Mouse (Mus musculus) heart, embryonic 14.5 days (tissue): ENCODE measurements around the gene Ada. TPM values are rescaled to one million over a fixed set of nuclear protein-coding genes. Genes with fewer than 3 reads are reported as not detected.

Experiments used
- ATAC-seq: fragments of 200-750 bp; cut with Nextera tagmentation; 2 replicates; pipeline ENCODE4 v1.8.0; 2017; ENCODE audit warnings: low read depth, moderate TSS enrichment; ENCODE audit not compliant: insufficient number of reproducible peaks, insufficient read depth, low FRiP score
- H3K27ac ChIP-seq, 2 experiments: fragments of 200-500 bp in 1 of 2; fragments of 300-500 bp in 1 of 2; sonication (generic) in 1 of 2; replicated peaks in 1 of 2; 2 replicates each; pipeline ENCODE4 v1.5.1; 2012 to 2014; ENCODE audit warnings: low read depth in 2 of 2, low read length in 2 of 2, control low read depth in 1 of 2, mild to moderate bottlenecking in 1 of 2, mixed read lengths in 1 of 2; ENCODE audit not compliant: control insufficient read depth in 1 of 2, insufficient read depth in 1 of 2
- H3K27me3 ChIP-seq: fragments of 300-500 bp; sonication (generic); 2 replicates; pipeline ENCODE4 v1.6.1; 2014; ENCODE audit warnings: mild to moderate bottlenecking, low read length, control low read depth; ENCODE audit not compliant: control insufficient read depth, insufficient read depth
- H3K36me3 ChIP-seq: fragments of 300-500 bp; sonication (generic); 2 replicates; pipeline ENCODE4 v1.6.1; 2014; ENCODE audit warnings: mild to moderate bottlenecking, control low read depth, low read length, mixed read lengths; ENCODE audit not compliant: control insufficient read depth, insufficient read depth
- H3K4me1 ChIP-seq, 2 experiments: fragments of 200-500 bp in 1 of 2; fragments of 300-500 bp in 1 of 2; sonication (generic) in 1 of 2; 2 replicates each; pipeline ENCODE4 v1.6.1; 2012 to 2014; ENCODE audit warnings: low read length in 2 of 2, control low read depth in 1 of 2, mixed read lengths in 1 of 2; ENCODE audit not compliant: control insufficient read depth in 2 of 2, insufficient read depth in 2 of 2
- H3K4me2 ChIP-seq: fragments of 300-500 bp; sonication (generic); 2 replicates; pipeline ENCODE4 v1.6.1; 2014; ENCODE audit warnings: mild to moderate bottlenecking, low read length
- H3K4me3 ChIP-seq, 2 experiments: fragments of 200-500 bp in 1 of 2; fragments of 300-500 bp in 1 of 2; sonication (generic) in 1 of 2; 2 replicates each; pipeline ENCODE4 v1.5.1; 2012 to 2014; ENCODE audit warnings: low read length in 2 of 2, mild to moderate bottlenecking in 2 of 2, control low read depth in 1 of 2, low read depth in 1 of 2, moderate library complexity in 1 of 2; ENCODE audit not compliant: control insufficient read depth in 1 of 2, insufficient read depth in 1 of 2
- H3K9ac ChIP-seq: fragments of 300-500 bp; sonication (generic); 2 replicates; pipeline ENCODE4 v1.6.1; 2014; ENCODE audit warnings: mild to moderate bottlenecking, low read length
- H3K9me3 ChIP-seq: fragments of 300-500 bp; sonication (generic); 2 replicates; pipeline ENCODE4 v1.6.1; 2016; ENCODE audit warnings: low read length, control low read depth; ENCODE audit not compliant: control insufficient read depth
- WGBS: fragments of 180-500 bp; shearing (Covaris S2); extraction: QIAGEN DNeasy Blood & Tissue Kit; methylation state at CpG from one replicate; pipeline ENCODE4 v1.1.7; 2014; 5-methylcytosine and 5-hydroxymethylcytosine counted together
- polyA plus RNA-seq: library from polyadenylated mRNA; unstranded; fragments of >200 nt; fragmentation: Nextera tagmentation; extraction: Ambion mirVana; gene quantifications from 2 replicates; pipeline ENCODE4 v1.2.1, GENCODE M21; 2014

Gene Ada
- polyA plus RNA-seq, 1 experiment from 2014 or later, result 4.0 TPM

DNA sequence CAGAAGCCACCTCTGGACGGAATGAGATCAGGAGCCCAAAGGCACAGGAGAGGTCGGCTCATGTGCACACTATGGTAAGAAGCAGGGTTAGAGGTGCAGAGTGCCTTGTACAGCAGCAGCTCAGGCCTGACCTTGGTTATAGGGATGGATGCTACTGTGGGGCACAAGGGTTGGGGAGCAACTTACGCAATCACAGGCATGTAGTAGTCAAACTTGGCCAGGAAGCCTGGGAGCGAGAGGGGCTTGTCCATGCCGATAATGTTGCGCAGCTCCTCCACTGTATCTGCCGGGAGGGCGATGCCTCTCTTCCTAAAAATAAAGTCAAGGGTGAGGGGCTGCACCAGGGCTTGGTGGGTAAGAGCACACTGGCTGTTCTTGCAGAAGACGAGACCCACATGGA lies 14.9 kb downstream of the Ada start:
- H3K4me3 ChIP-seq, result no peak overlapping the region
- no peak for ATAC-seq
- WGBS, result 75% methylated on average over 9 of the region's 9 CpGs
- no peak overlapping the region for H3K4me2 ChIP-seq
- H3K9ac ChIP-seq, result no peak overlapping the region
- peaks cover 15 to 24% of the 10 kb centered on the region in 2 experiments for H3K4me1 ChIP-seq
- no peaks in the 10 kb centered on the region for H3K27me3 ChIP-seq
- no peak overlapping the region for H3K27ac ChIP-seq
- H3K9me3 ChIP-seq, result no peaks in the 10 kb centered on the region
- H3K36me3 ChIP-seq, result peaks cover 20% of the 10 kb centered on the region

DNA sequence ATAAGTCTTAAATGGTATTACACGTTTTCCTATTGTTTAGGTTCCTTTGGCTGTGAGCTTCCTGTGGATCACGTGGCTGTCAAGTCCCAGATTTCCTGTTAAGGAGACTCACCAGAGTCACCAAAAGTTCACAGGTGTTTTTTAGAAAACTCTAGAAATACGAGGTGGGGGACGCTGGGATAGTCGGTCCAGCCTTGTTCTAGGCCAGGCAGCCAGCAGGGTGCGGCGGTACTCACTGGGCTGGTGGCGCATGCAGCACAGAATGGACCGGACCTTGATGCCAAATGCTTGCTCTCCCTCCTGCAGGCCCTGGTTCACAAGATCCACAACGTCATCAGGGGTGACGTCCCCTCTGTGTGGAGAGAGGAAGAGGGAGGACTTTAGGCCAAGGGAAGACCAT lies 18.0 kb downstream of the Ada start:
- H3K4me2 ChIP-seq, result no peak overlapping the region
- H3K4me1 ChIP-seq, result peaks cover 15 to 24% of the 10 kb centered on the region in 2 experiments
- no peak overlapping the region for H3K9ac ChIP-seq
- no peak overlapping the region for H3K4me3 ChIP-seq
- no peaks in the 10 kb centered on the region for H3K27me3 ChIP-seq
- peaks cover 43% of the 10 kb centered on the region for H3K36me3 ChIP-seq
- no peak overlapping the region for H3K27ac ChIP-seq
- 87% methylated on average over 11 of the region's 11 CpGs for WGBS
- H3K9me3 ChIP-seq, result no peaks in the 10 kb centered on the region
- ATAC-seq, result no peak

- Histone ChIP-seq H3K36me3 (peaks cover 78% of the 10 kb centered on the region), H3K4me3 (no peak overlapping the region), H3K27me3 (no peaks in the 10 kb centered on the region), H3K4me2 (no peak overlapping the region), H3K9ac (no peak overlapping the region), H3K4me1 (0 out of 4 replicates have a peak, but pooled peaks cover 0 to 4% of the 10 kb centered on the region in 2 experiments), H3K27ac (no peak overlapping the region), H3K9me3 (no peaks in the 10 kb centered on the region)
- ATAC-seq, result no peak
- 78% methylated on average over 4 of the region's 4 CpGs for WGBS
These were observed 21.7 kb downstream of the Ada start for GRCm38 (mm10) chr2:163728300-163728699.

DNA sequence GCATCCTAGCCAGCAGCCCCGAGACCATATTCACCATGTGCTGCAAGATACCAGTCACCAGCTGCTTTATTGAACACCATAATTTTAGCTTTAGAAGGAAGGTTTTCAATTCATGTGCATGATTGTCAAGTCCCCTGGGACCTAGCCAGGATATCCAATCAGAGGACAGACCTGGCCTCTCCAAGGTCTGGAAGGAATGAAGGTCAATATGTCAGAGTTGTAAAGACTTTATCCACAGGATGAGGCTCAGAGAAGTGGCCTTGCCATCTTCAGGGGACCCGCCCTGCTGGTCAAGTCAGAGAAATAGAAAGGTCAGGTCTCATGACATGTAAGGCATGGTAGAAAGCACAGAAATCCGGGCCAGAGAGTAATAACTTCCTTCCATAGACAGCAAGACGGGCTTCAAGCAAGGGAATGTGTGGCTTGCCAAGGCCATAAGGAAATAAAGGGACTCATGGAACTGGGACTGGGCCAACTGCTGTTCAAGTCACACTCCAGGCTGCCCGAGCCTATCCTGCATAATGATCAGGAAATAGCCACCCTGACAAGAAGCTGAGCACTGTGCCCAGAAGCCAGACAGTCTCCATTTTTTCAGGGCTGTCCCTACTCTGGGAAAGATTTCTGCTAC lies 23.2 kb downstream of the Ada start:
- no peaks in the 10 kb centered on the region for H3K9me3 ChIP-seq
- no peak overlapping the region for H3K9ac ChIP-seq
- ATAC-seq, result no peak
- 61% methylated on average over 5 of the region's 5 CpGs for WGBS
- H3K4me2 ChIP-seq, result no peak overlapping the region
- no peak overlapping the region for H3K4me3 ChIP-seq
- no peak overlapping the region; a peak in 1 of 4 replicates for H3K27ac ChIP-seq
- H3K4me1 ChIP-seq, result peaks cover 4 to 14% of the 10 kb centered on the region in 2 experiments; a peak in 2 of 4 replicates
- peaks cover 77% of the 10 kb centered on the region for H3K36me3 ChIP-seq
- no peaks in the 10 kb centered on the region for H3K27me3 ChIP-seq

- H3K9ac ChIP-seq, result no peak overlapping the region
- peak overlapping the region; percentile 30 to 50; a peak in 2 of 4 replicates for H3K27ac ChIP-seq
- no peak overlapping the region for H3K4me3 ChIP-seq
- 64% methylated on average over 7 of the region's 7 CpGs for WGBS
- ATAC-seq, result peak; percentile 64
- H3K9me3 ChIP-seq, result no peaks in the 10 kb centered on the region
- peaks cover 12 to 28% of the 10 kb centered on the region in 2 experiments for H3K4me1 ChIP-seq
- H3K4me2 ChIP-seq, result no peak overlapping the region
- H3K27me3 ChIP-seq, result no peaks in the 10 kb centered on the region
- peaks cover 60% of the 10 kb centered on the region for H3K36me3 ChIP-seq
These were observed 27.5 kb downstream of the Ada start for GRCm38 (mm10) chr2:163722550-163722949.

DNA sequence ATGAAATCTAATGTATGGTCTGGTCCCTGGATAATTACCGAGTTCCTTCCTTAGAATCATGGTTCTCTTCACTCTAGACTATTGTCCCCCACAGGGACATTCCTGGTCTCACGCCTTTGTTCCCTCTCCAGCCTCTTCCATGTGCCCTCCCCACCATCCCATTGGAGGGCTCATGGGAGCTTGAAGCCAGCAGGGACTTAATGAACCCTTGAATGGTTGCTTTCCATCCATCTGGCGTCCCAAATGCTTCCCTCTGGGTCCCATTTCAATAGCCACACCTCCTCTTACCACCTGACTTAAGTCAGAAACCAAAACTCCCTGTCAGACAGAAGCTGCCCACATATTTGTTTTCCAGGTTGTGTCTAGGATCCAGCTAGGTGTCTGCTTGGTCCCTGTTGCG lies 30.4 kb downstream of the Ada start:
- peaks cover 25 to 42% of the 10 kb centered on the region in 2 experiments for H3K4me1 ChIP-seq
- H3K9me3 ChIP-seq, result no peaks in the 10 kb centered on the region
- 55% methylated on average over 4 of the region's 4 CpGs for WGBS
- H3K4me3 ChIP-seq, result no peak overlapping the region
- H3K9ac ChIP-seq, result peak overlapping the region; percentile 7; the same call in 1 of the 2 replicates
- peak overlapping the region in 1 of 2 experiments; percentile 72; a peak in 1 of 4 replicates for H3K27ac ChIP-seq
- ATAC-seq, result no peak
- H3K27me3 ChIP-seq, result no peaks in the 10 kb centered on the region
- H3K4me2 ChIP-seq, result no peak overlapping the region
- peaks cover 32% of the 10 kb centered on the region for H3K36me3 ChIP-seq

DNA sequence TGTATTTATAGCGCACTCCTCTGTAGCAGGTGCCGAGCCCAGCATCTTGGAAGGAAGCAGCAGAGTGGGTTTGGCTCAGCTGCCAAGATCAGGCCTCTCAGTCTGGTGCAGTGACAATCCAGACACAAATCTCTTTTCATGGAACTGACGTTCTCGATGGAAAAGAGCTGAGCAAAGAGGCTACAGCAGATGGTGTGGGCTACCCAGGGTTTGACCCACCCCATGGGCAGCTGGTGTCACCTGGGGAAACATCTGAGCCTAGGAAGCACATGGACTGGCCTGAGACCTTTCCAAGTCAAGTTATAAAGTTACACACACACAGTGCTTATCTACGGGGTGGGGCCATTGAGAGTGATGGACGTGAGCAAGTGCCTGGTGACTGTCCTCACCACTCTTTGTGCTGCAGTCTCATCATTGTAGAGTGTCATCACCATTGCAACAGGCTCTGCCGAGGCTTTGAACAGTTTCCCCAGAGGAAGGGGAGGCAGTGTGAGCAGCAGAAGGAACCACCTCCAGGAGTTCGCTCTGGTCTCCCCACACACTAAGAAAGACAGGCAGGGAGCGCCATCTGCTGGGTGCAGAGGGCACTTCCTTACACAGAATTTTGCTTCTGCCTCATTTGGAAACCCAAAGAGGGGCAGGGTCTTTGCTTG lies 31.0 kb downstream of the Ada start:
- WGBS, result 19% methylated on average over 9 of the region's 9 CpGs
- Histone ChIP-seq H3K27me3 (no peaks in the 10 kb centered on the region), H3K9me3 (no peaks in the 10 kb centered on the region), H3K36me3 (peaks cover 26% of the 10 kb centered on the region), H3K4me2 (peak overlapping the region; percentile 16), H3K4me1 (peaks cover 25 to 42% of the 10 kb centered on the region in 2 experiments), H3K4me3 (no peak overlapping the region), H3K9ac (peak overlapping the region; percentile 38; the same call in 1 of the 2 replicates), H3K27ac (peak overlapping the region; percentile 67 to 72)
- ATAC-seq, result peak; percentile 58
